Mouse (Mus musculus) subcutaneous adipose tissue, adult 2 months (tissue): Measurements from ENCODE around the gene Ipo9. TPM values are rescaled to one million over a fixed set of nuclear protein-coding genes. Genes with fewer than 3 reads are reported as not detected.

Experiments used
- polyA plus RNA-seq: library from polyadenylated mRNA; depleted of rRNA; stranded (reverse); fragments of >200 nt; gene quantifications from 2 replicates; pipeline ENCODE4 v1.2.3, GENCODE M21; 2012; ENCODE audit warnings: low replicate concordance; rRNA removed

Gene Ipo9
- 159 and 208 TPM in 2 replicates for polyA plus RNA-seq

GRCm38 (mm10) chr1:135429901-135430668, at the start of gene Ipo9:
TSS of gene Ipo9 (minus strand) at chr1:135430499.

GRCm38 (mm10) chr1:135374868-135375581, 55.3 kb downstream of the Ipo9 start, which contains the start of gene Shisa4:
TSS of gene Shisa4 (minus strand) at chr1:135375237.

Other genes with a start within 250 kb of the Ipo9 start
- 0.24 and 39.9 TPM in 2 replicates for gene Elf3, start 171.9 kb downstream of the Ipo9 start, polyA plus RNA-seq
- gene Rnpep, start 146.4 kb downstream of the Ipo9 start, polyA plus RNA-seq, result 38.9 and 60.3 TPM in 2 replicates
- 94.0 and 143 TPM in 2 replicates for gene Timm17a, start 116.7 kb downstream of the Ipo9 start, polyA plus RNA-seq
- gene Lmod1, start 105.7 kb downstream of the Ipo9 start, polyA plus RNA-seq, result 7.0 and 52.0 TPM in 2 replicates
- gene Shisa4, start 55.3 kb downstream of the Ipo9 start, polyA plus RNA-seq, result 4.5 and 41.7 TPM in 2 replicates
- 30.3 and 48.0 TPM in 2 replicates for gene Nav1, start 176.8 kb upstream of the Ipo9 start, polyA plus RNA-seq